Mouse (Mus musculus) lung, postnatal 0 days (tissue): ENCODE results near the gene Psmb6. TPM values are rescaled to one million over a fixed set of nuclear protein-coding genes. Genes with fewer than 3 reads are reported as not detected.

ENCODE experiments used
- ATAC-seq: fragments of 200-750 bp; cut with Nextera tagmentation; 2 replicates; pipeline ENCODE4 v1.8.0; 2017; ENCODE audit warnings: moderate library complexity
- DNase-seq: peaks from one replicate; pipeline ENCODE4 v3.0.0-alpha.2; 2016; ENCODE audit warnings: low spot score
- H3K27ac ChIP-seq: fragments of 300-500 bp; sonication (generic); 2 replicates; pipeline ENCODE4 v1.5.1; 2014; ENCODE audit warnings: antibody characterized with exemption, mild to moderate bottlenecking, low read length, mixed read lengths
- H3K27me3 ChIP-seq: fragments of 300-500 bp; sonication (generic); replicated peaks from 2 replicates; pipeline ENCODE4 v1.6.1; 2014; ENCODE audit warnings: low read length, mixed read lengths; ENCODE audit not compliant: insufficient read depth
- H3K36me3 ChIP-seq: fragments of 300-500 bp; sonication (generic); 2 replicates; pipeline ENCODE4 v1.6.1; 2014; ENCODE audit warnings: low read length, mixed read lengths; ENCODE audit not compliant: insufficient read depth
- H3K4me1 ChIP-seq: fragments of 300-500 bp; sonication (generic); 2 replicates; pipeline ENCODE4 v1.6.1; 2014; ENCODE audit warnings: antibody characterized with exemption, low read depth, low read length, mixed read lengths; ENCODE audit not compliant: insufficient read depth
- H3K4me2 ChIP-seq: fragments of 300-500 bp; sonication (generic); replicated peaks from 2 replicates; pipeline ENCODE4 v1.6.1; 2014; ENCODE audit warnings: low read depth, mild to moderate bottlenecking, low read length, moderate library complexity, mixed read lengths
- H3K4me3 ChIP-seq: fragments of 300-500 bp; sonication (generic); 2 replicates; pipeline ENCODE4 v1.5.1; 2014; ENCODE audit warnings: low read depth, low read length
- H3K9ac ChIP-seq: fragments of 300-500 bp; sonication (generic); replicated peaks from 2 replicates; pipeline ENCODE4 v1.6.1; 2014; ENCODE audit warnings: low read depth, mild to moderate bottlenecking
- H3K9me3 ChIP-seq: fragments of 300-500 bp; sonication (generic); 2 replicates; pipeline ENCODE4 v1.6.1; 2016; ENCODE audit warnings: low read length, mixed read lengths
- CTCF ChIP-seq: IDR thresholded peaks from 2 replicates; pipeline ENCODE4 v1.5.1; 2016; ENCODE audit warnings: antibody characterized with exemption, mild to moderate bottlenecking
- EP300 ChIP-seq: IDR thresholded peaks from 2 replicates; pipeline ENCODE4 v1.6.1; 2016; ENCODE audit warnings: antibody characterized with exemption, mild to moderate bottlenecking, control low read depth
- WGBS: fragments of 180-500 bp; shearing (Covaris S2); extraction: QIAGEN DNeasy Blood & Tissue Kit; methylation state at CpG from one replicate; pipeline ENCODE4 v1.1.7; 2014; 5-methylcytosine and 5-hydroxymethylcytosine counted together
- polyA plus RNA-seq: library from polyadenylated mRNA; unstranded; fragments of >200 nt; fragmentation: Nextera tagmentation; extraction: Ambion mirVana; gene quantifications from 2 replicates; pipeline ENCODE4 v1.2.1, GENCODE M21; 2015

The Psmb6 gene
- polyA plus RNA-seq, 1 experiment from 2014 or later: 505 TPM

GRCm38 (mm10) chr11:70500476-70500812, 24.7 kb upstream of the Psmb6 start:
- H3K36me3 ChIP-seq: no peaks in the 10 kb centered on the region
- 67% methylated on average over 1 of the region's 1 CpGs for WGBS
- H3K4me1 ChIP-seq: no peaks in the 10 kb centered on the region
- no peak for DNase-seq
- H3K9ac ChIP-seq: no peak overlapping the region
- no peaks in the 10 kb centered on the region for H3K9me3 ChIP-seq
- no peaks in the 10 kb centered on the region for H3K27me3 ChIP-seq
- no peak overlapping the region for H3K4me2 ChIP-seq
- H3K27ac ChIP-seq: no peak overlapping the region
- TF ChIP-seq CTCF: no peak
- no peak for TF ChIP-seq EP300
- H3K4me3 ChIP-seq: no peak overlapping the region
- no peak for ATAC-seq

- Histone ChIP-seq H3K9me3 (no peaks in the 10 kb centered on the region), H3K4me2 (no peak overlapping the region), H3K27me3 (no peaks in the 10 kb centered on the region), H3K4me1 (no peaks in the 10 kb centered on the region), H3K4me3 (no peak overlapping the region), H3K36me3 (no peaks in the 10 kb centered on the region), H3K9ac (no peak overlapping the region), H3K27ac (no peak overlapping the region)
- WGBS: 36% methylated on average over 3 of the region's 3 CpGs
- DNase-seq: no peak
- no peak for ATAC-seq
- TF ChIP-seq CTCF: no peak
- TF ChIP-seq EP300: no peak
These were observed 23.1 kb upstream of the Psmb6 start for GRCm38 (mm10) chr11:70502018-70502417.

GRCm38 (mm10) chr11:70504970-70505369, 20.2 kb upstream of the Psmb6 start, which contains the start of gene Tm4sf5:
Gene Tm4sf5 (plus strand): TSS chr11:70505244.
- H3K36me3 ChIP-seq: no peaks in the 10 kb centered on the region
- no peak within 1 kb of the TSS for H3K4me2 ChIP-seq
- no peaks in the 10 kb centered on the region for H3K9me3 ChIP-seq
- no peaks in the 10 kb centered on the region for H3K4me1 ChIP-seq
- ATAC-seq (no peak), DNase-seq (no peak)
- H3K27me3 ChIP-seq: no peaks in the 10 kb centered on the region
- TF ChIP-seq CTCF: no peak
- no peak for TF ChIP-seq EP300
- 32% methylated on average over 9 of the region's 9 CpGs for WGBS
- H3K9ac ChIP-seq: no peak within 1 kb of the TSS
- H3K27ac ChIP-seq: no peak within 1 kb of the TSS
- no peak within 1 kb of the TSS for H3K4me3 ChIP-seq

- H3K9ac ChIP-seq: no peak overlapping the region
- WGBS: 13% methylated on average over 4 of the region's 4 CpGs
- no peaks in the 10 kb centered on the region for H3K9me3 ChIP-seq
- no peak overlapping the region for H3K27ac ChIP-seq
- H3K4me1 ChIP-seq: no peaks in the 10 kb centered on the region
- DNase-seq: peak; percentile 85
- no peak for TF ChIP-seq EP300
- peak; percentile 87 for TF ChIP-seq CTCF
- no peak overlapping the region for H3K4me3 ChIP-seq
- no peaks in the 10 kb centered on the region for H3K36me3 ChIP-seq
- ATAC-seq: peak; percentile 59
- H3K4me2 ChIP-seq: 0 out of 2 replicates have a peak overlapping the region, but pooled peaks have one; percentile 17
- no peaks in the 10 kb centered on the region for H3K27me3 ChIP-seq
These were observed 18.8 kb upstream of the Psmb6 start for GRCm38 (mm10) chr11:70506385-70506784.

- Histone ChIP-seq H3K4me1 (no peaks in the 10 kb centered on the region), H3K4me3 (no peak overlapping the region), H3K9ac (no peak overlapping the region), H3K9me3 (no peaks in the 10 kb centered on the region), H3K27ac (no peak overlapping the region), H3K27me3 (no peaks in the 10 kb centered on the region), H3K36me3 (no peaks in the 10 kb centered on the region), H3K4me2 (no peak overlapping the region)
- TF ChIP-seq EP300 (no peak), CTCF (no peak)
- no peak for DNase-seq
- ATAC-seq: no peak
- WGBS: 64% methylated on average over 7 of the region's 7 CpGs
These were observed 18.1 kb upstream of the Psmb6 start for GRCm38 (mm10) chr11:70506962-70507515.

GRCm38 (mm10) chr11:70509753-70510564, 15.2 kb upstream of the Psmb6 start:
- H3K4me1 ChIP-seq: no peaks in the 10 kb centered on the region
- peak; percentile 64 for ATAC-seq

More at GRCm38 (mm10) chr11:70509753-70510564, 15.2 kb upstream of the Psmb6 start:
- Histone ChIP-seq H3K36me3 (no peaks in the 10 kb centered on the region), H3K9me3 (no peaks in the 10 kb centered on the region), H3K27ac (no peak overlapping the region), H3K4me2 (no peak overlapping the region), H3K27me3 (no peaks in the 10 kb centered on the region), H3K9ac (no peak overlapping the region), H3K4me3 (no peak overlapping the region)
- whole genome bisulfite sequencing: 11% methylated on average over 19 of the region's 19 CpGs
- TF ChIP-seq EP300 (no peak), CTCF (peak; percentile 77)
- DNase-seq: peak; percentile 70
